Mouse (Mus musculus): Measurements from ENCODE around the gene Eef1b2.

- no peak for TF ChIP-seq HCFC1 (IDR thresholded peaks at IDR 0.05; ENCODE audit: borderline replicate concordance, insufficient read depth, low read length)
- no peak for TF ChIP-seq ZNF384 (IDR thresholded peaks at IDR 0.05; ENCODE audit: low read depth, low read length)
- TF ChIP-seq MAFK (IDR thresholded peaks at IDR 0.05; ENCODE audit: insufficient read depth, low read depth, low read length), result no peak
- no peak for TF ChIP-seq ZC3H11A (IDR thresholded peaks at IDR 0.05; ENCODE audit: borderline replicate concordance, low read depth, low read length)
Observed at GRCm38 (mm10) chr1:63129857-63130690, 46.6 kb upstream of the Eef1b2 start.
